Mouse (Mus musculus) cerebellum, postnatal 14 days (tissue): ENCODE data around the gene Chaf1b.
A peak's percentile ranks its signal among the peaks of the same experiment; 100 is the strongest.

ENCODE experiments used
- DNase-seq, 2 experiments: peaks; one replicate each; pipeline ENCODE4 v3.0.0; 2021; ENCODE audit warnings: mixed read lengths in 2 of 2

Gene Chaf1b

GRCm38 (mm10) chr16:93883423-93884085 is at the start of gene Chaf1b:
Gene Chaf1b, plus strand, starts transcription at chr16:93883901.
- peak; percentile 97 for DNase-seq

GRCm38 (mm10) chr16:93834076-93834475 is 49.6 kb upstream of the Chaf1b start:
- DNase-seq = no peak

- DNase-seq = no peak
Observed at GRCm38 (mm10) chr16:93839049-93839448, 44.7 kb upstream of the Chaf1b start.

- DNase-seq = no peak
Observed at GRCm38 (mm10) chr16:93850527-93850926, 33.2 kb upstream of the Chaf1b start.

GRCm38 (mm10) chr16:93859967-93860366 is 23.7 kb upstream of the Chaf1b start:
- DNase-seq = no peak

GRCm38 (mm10) chr16:93860686-93861085 is 23.0 kb upstream of the Chaf1b start:
- no peak for DNase-seq

GRCm38 (mm10) chr16:93874841-93875240 is 8.9 kb upstream of the Chaf1b start:
- no peak for DNase-seq

GRCm38 (mm10) chr16:93877612-93878380 is 5.9 kb upstream of the Chaf1b start:
- DNase-seq = no peak

- DNase-seq = peak; percentile 27 to 43
Observed at GRCm38 (mm10) chr16:93884086-93884721, 503 bp downstream of the Chaf1b start.

- peak in 1 of 2 experiments; percentile 12 for DNase-seq
Observed at GRCm38 (mm10) chr16:93884722-93885113, 1.0 kb downstream of the Chaf1b start.

GRCm38 (mm10) chr16:93888481-93888880 is 4.8 kb downstream of the Chaf1b start:
- DNase-seq = no peak

GRCm38 (mm10) chr16:93890948-93891604 is 7.4 kb downstream of the Chaf1b start:
- no peak for DNase-seq

GRCm38 (mm10) chr16:93893285-93893684 is 9.6 kb downstream of the Chaf1b start:
- DNase-seq = no peak

- DNase-seq = peak in 1 of 2 experiments; percentile 14
Observed at GRCm38 (mm10) chr16:93903027-93903426, 19.3 kb downstream of the Chaf1b start.

GRCm38 (mm10) chr16:93906156-93907014 is 22.7 kb downstream of the Chaf1b start:
- peak; percentile 83 to 88 for DNase-seq

GRCm38 (mm10) chr16:93907761-93908160 is 24.1 kb downstream of the Chaf1b start:
- no peak for DNase-seq

GRCm38 (mm10) chr16:93908196-93908595 is 24.5 kb downstream of the Chaf1b start:
- no peak for DNase-seq

- DNase-seq = peak in 1 of 2 experiments; percentile 22
Observed at GRCm38 (mm10) chr16:93909936-93910335, 26.2 kb downstream of the Chaf1b start.

GRCm38 (mm10) chr16:93910735-93911665 is 27.3 kb downstream of the Chaf1b start:
- DNase-seq = no peak

- DNase-seq = no peak
Observed at GRCm38 (mm10) chr16:93912158-93912557, 28.5 kb downstream of the Chaf1b start.

- DNase-seq = no peak
Observed at GRCm38 (mm10) chr16:93912808-93913207, 29.1 kb downstream of the Chaf1b start.
